Mouse (Mus musculus): ENCODE data around the gene Supt3. TPM values are rescaled to one million over a fixed set of nuclear protein-coding genes. Genes with fewer than 3 reads are reported as not detected.

Supt3 gene
- total RNA-seq, 2 experiments from 2014 or later, result 11.0 to 12.0 TPM

DNA sequence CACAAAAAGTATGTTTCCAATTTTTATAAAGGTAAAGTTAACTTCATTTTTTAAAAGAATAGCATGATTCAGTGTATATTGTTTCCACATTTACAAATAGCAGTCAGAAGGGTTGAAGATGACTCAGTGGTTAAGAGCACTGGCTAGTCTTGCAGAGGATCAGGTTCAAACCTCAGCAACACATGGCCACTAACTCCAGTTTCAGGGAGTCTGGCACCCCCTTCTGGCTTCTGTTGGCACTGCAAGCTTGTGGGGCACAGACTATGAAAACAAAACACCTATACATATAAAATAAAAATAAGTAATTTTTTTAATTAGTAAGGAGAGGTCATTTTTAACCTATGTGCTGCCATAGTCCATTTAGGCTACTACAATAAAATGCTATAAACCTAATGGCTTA is 268.9 kb downstream of the Supt3 start:
- no peak for DNase-seq (ENCODE audit: low spot score)
- intact Hi-C loops (cut with DNase I), result no loop called here

DNA sequence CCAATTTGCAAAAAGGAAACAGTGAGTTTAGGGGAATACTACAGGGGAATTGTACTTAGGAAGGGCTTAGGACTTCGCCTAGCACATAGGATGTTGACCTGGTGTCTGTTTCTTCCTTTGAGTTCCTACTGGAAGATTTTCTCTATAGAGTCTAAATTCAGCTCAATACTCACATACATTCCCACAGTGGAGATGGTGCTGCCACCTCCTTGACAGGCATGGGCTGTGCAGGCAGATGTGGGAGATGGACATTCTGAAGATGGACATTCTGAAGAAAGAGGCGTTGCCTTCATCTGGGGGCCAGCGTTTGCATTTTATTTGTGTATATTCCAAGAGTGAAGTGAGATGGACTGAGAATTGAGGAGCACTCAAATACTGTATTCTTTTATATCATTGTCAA is 269.6 kb downstream of the Supt3 start:
- DNase-seq (ENCODE audit: low spot score), result no peak
- intact Hi-C loops (cut with DNase I), result no loop called here

DNA sequence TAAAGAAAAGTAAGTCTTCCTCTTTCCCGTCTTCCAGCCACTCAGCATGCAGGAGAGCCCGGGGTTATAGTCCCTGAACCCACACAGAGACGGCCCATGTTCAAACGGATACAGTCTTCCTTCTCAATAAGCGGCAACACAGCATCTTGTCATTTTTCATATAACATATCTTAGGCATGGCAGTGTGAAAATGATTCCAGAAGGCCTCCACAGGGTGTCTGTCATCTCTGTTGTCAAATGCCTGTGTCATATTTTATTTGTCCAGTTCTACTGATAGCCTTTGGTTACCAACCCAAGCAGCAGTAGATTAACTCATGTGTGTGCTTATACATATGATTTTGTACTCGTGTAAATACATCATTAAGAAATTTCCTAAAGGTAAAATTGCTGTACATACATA is 270.3 kb downstream of the Supt3 start:
- intact Hi-C loops (cut with DNase I), result no loop called here
- DNase-seq (ENCODE audit: low spot score), result no peak

DNA sequence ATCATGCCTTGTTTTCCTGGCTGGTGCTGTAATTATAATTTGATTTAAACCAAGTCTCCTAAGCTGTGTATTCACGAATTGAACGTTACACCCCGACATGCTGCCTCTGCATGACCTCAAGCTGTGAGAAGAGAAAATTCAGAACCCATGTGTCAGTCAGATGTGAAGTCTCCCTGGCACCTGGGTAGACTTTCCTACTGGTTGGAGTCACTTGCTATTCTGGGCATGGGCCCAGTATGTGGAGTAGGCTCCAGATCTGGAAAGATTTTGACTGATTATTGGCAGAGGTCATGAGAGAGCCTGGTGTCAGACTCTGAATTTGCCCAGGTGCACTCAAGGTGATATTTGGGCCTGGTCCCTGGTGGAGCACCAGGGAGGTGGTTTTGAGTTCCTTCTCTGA is 275.0 kb downstream of the Supt3 start:
- no peak for DNase-seq (ENCODE audit: low spot score)
- intact Hi-C loops (cut with DNase I), result no loop called here

- no peak for DNase-seq (ENCODE audit: low spot score)
- intact Hi-C loops (cut with DNase I), result no loop called here
Measured at GRCm38 (mm10) chr17:45053371-45053770, 276.4 kb downstream of the Supt3 start.

- intact Hi-C loops (cut with DNase I), result no loop called here
- no peak for DNase-seq (ENCODE audit: low spot score)
Measured at GRCm38 (mm10) chr17:45054526-45054925, 277.6 kb downstream of the Supt3 start.

DNA sequence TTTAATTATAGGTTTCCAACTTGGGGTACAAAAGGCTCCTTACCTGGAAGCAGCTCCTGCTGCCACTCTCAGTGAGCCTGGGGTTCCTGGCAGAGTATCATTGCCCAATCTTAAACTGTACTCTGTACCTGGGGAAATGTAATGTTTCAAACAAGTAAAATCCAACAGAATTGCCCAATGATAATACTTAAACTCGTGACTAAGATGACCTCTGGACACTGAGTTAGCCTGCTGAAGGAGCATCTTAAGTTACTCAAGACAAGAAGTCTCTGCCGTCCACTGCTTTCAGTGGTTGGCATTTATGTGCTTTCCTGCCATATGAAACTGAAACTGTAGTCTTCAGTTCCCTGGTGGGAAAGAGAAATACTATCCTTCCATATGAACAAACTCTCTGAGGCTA is 279.9 kb downstream of the Supt3 start:
- intact Hi-C loops (cut with DNase I), result no loop called here
- DNase-seq (ENCODE audit: low spot score), result no peak

DNA sequence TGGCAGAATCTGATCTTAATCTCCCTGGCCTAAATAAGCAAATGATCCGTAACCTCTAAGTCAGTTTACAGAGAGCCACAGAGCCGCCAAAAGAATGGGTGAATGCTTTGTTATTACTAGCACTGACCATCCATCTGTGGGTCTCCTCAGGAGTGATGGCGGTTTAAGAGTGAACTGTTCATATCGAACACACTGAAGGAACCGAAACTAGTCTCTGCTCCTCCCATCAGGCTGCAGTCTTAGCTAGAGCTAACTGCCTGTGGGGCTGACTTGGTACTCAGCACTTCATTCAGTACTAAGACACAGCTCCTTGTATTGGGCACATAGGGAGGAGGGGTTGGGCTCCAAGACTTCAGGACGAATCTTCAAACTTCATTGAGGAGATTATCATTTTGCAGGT is 280.8 kb downstream of the Supt3 start:
- no peak for DNase-seq (ENCODE audit: low spot score)
- intact Hi-C loops (cut with DNase I), result no loop called here

DNA sequence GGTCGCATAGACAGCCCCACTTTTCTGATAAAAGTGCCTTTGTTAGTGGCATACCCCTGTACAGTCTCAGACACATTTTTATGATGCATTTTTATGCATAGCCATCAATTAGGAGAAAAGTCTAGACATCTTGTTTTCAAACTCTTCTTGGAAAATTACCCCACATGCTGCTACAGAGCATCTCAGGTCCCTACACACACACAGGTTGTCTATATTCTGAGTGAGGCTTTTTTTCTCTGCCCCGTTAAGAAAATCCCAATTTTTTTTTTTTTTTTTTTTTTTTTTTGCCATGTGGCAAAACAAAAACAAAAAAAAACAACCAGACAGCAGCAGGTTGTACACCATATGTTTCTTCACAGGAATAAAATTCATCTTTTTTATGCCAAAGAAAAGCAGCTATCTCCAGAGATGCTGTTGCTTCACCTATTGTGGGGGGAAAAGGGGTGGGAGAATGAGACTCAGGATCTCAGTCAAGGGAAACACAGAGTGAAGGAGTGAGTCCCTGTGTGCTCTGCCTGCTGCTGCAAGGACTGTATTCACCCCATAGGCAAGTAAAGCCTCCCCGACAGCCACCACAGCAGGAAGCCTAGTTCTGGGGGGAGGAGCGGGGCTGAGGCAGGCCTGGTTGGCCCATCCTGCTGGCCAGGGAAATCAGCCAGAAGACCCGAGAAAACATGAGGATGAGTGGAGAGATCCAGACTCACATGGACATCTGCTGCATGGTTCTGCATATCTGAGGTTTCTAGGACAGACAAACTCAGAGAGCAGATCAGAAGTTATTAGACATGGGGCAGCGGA is 281.8 kb downstream of the Supt3 start:
- DNase-seq (ENCODE audit: low spot score), result no peak
- intact Hi-C loops (cut with DNase I), result no loop called here

GRCm38 (mm10) chr17:45063776-45064175 is 286.8 kb downstream of the Supt3 start:
- intact Hi-C loops (cut with DNase I), result no loop called here

GRCm38 (mm10) chr17:45065465-45065864 is 288.5 kb downstream of the Supt3 start:
- no peak for DNase-seq (ENCODE audit: low spot score)
- intact Hi-C loops (cut with DNase I), result no loop called here

More at GRCm38 (mm10) chr17:45063776-45064175, 286.8 kb downstream of the Supt3 start:
- DNase-seq (ENCODE audit: low spot score), result no peak

DNA sequence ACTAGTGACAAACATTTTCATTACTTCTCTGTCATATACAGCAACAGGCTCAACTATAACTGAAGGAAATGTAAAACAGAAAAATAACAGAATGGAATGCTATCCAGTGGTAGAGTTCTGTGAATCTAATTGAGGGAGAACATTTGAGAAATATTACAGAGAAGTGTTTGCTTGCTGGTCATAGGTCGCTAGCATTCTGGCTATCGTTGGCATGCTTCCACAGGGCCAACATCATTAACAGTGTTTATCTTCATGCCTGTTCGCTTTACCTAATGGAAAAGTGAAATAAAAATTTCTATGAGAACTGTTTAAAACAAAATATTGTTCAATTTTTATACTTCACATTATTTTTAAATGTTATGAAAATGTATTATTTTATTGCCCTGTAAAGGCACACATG is 290.5 kb downstream of the Supt3 start:
- intact Hi-C loops (cut with DNase I), result no loop called here
- no peak for DNase-seq (ENCODE audit: low spot score)

DNA sequence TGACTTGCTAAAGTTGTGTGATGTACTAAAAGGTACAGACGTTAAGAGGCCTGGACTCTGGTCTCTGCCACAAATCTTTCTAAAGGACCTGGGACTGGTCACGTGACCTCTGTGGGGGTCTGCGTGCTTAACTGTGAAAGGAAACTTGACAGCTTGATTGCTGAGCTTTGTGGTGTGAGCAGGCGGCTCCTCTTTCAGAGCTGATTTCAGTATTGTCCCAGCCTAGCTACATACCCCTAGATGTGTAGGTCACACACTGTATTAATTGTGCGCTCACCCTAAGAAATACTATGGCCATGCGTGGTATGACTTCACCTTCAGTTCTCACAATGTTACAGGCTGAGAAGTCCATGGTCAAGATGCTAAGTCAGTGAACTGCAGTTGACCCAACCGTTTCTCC is 291.4 kb downstream of the Supt3 start:
- no peak for DNase-seq (ENCODE audit: low spot score)
- intact Hi-C loops (cut with DNase I), result no loop called here

DNA sequence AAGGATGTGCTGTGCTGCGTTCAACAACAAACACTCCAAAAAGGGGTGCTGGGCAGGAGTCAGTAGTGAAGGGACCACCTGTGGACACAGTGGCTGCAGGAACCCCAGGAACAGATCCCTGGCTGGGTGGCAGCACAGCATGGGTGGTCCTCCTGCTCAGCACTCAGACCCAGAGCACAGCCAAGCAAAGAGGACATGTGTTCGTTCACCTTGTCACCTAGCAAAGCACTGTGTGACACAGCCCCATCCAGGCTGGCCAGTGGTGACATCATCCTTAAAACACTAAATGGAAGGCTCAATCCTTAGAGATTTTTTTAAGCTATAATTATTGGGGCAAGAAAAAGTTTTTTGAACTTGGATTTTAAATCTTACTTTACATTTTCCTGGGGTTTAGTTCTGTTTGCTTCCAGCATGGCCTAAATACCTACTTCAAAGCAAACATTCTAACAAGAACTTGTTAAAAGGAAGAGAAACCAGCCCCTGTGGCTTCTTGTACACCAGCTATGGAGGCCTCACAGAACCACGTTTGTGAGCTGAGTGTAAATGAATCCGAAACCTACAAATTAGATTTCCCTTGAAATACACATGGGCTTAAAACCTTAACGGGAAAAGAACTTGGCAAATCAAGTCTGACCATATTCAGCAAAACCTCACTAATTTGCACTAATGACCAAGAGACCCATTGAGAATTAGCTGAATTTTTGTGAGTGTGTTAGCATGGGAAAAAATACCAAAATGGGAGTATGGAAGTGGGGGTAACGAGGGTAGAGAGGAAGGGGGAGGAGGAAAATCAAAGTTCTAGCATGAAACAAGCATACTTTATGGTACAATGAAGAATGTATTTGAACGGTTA is 295.8 kb downstream of the Supt3 start:
- intact Hi-C loops (cut with DNase I), result no loop called here
- DNase-seq (ENCODE audit: low spot score), result no peak

- DNase-seq (ENCODE audit: low spot score), result no peak
- intact Hi-C loops (cut with DNase I), result no loop called here
Measured at GRCm38 (mm10) chr17:45073348-45073634, 296.3 kb downstream of the Supt3 start.

DNA sequence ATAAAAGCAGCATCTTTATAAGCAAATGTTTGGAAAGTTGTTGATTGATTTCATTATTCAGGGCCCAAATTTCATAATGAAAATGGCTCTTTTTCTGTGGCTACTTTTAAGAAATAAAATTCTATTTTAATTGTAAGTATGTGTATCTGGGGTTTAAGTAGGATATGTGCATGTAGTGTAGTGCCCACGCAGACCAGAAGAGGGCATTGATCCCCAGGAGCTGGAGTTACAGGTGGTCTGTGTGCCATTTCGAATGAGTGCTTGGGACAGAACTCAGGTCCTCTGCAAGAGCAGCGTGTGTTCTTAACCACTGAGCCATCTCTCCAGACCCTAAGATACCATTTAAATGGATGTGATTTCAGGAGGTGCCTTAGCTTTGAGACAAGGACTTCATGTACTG is 296.8 kb downstream of the Supt3 start:
- DNase-seq (ENCODE audit: low spot score), result no peak
- intact Hi-C loops (cut with DNase I), result no loop called here

- intact Hi-C loops (cut with DNase I), result no loop called here
- no peak for DNase-seq (ENCODE audit: low spot score)
Measured at GRCm38 (mm10) chr17:45076951-45077350, 300.0 kb downstream of the Supt3 start.

DNA sequence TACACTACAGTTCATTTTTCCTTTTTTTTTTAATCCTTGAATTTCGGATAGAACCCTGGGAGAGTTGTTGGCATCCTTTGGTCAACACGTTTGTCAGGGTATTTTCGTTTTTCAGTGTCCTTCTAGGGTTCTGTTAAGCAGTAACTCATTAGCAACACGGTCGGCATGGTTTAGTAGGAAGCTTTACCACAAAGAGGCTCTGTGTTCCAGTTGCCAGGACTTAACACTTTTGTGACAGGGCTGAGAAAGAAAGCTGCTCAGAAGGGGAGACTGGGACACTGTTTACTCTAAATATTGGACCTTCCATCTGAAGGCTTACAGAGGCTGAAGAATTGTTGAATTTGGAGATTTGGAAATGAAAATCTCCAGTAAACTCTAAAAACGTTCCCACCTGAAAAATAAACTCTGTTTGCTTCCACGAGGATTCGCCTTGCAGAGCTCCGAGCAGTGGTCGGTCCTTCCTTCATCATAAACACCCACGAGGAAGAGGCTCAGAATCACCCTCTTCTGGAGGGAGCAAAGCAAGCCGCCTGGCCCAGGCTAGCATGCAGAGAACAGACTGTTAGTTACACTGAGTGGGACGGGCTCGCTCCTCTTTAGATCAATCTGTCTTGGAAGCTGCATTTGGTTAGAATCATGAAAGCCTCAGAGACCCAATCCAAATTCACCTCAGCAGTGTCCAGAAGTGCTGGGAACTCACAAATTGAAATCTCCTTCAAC is 301.1 kb downstream of the Supt3 start:
- intact Hi-C loops (cut with DNase I), result no loop called here
- DNase-seq (ENCODE audit: low spot score), result no peak

- intact Hi-C loops (cut with DNase I), result no loop called here
- DNase-seq (ENCODE audit: low spot score), result no peak
Measured at GRCm38 (mm10) chr17:45081521-45081920, 304.6 kb downstream of the Supt3 start.

DNA sequence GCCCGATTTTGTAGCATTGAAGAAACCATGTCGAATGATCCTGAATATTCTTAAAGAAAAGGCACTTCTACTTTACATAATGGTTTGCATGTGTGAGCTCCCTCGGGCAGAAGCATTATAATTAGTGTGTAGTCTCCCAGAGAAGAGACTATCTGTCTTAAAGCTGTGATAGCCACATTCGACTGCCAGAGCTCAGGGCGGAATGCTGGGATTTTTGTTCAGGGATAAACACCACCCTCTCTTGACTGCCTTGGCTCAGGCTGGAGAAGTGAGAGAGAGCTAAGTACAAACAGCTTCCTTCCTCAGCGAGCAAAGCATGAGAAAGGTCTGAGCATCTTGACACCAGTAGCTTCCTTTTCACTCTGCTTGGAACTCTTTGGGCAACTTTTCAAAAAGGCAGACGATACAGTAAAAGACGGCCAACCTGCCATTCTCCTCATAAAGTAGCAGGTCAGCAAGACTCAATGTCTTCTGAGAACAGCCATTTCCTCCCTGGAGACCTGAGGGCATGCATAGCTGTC is 305.1 kb downstream of the Supt3 start:
- intact Hi-C loops (cut with DNase I), result no loop called here
- no peak for DNase-seq (ENCODE audit: low spot score)

- intact Hi-C loops (cut with DNase I), result no loop called here
- DNase-seq (ENCODE audit: low spot score), result no peak
Measured at GRCm38 (mm10) chr17:45086361-45086760, 309.4 kb downstream of the Supt3 start.
